Mouse (Mus musculus) layer of hippocampus, adult 18-20 months (tissue): Measurements from ENCODE around the gene Slc17a2. TPM values are rescaled to one million over a fixed set of nuclear protein-coding genes. Genes with fewer than 3 reads are reported as not detected.
"Not testable (repeated sequence)": the region's sequence is repeated elsewhere in the genome, so short reads cannot be mapped to it uniquely, and the experiment has no call there.

ENCODE experiments used
- DNase-seq, 2 experiments: peaks; one replicate each; pipeline ENCODE4 v3.0.0; 2022; ENCODE audit warnings: low spot score in 2 of 2
- long read RNA-seq: library from polyadenylated mRNA; stranded (forward); transcript quantifications from one replicate; pipeline ENCODE4 v2.0.0, GENCODE M21; 2021
- total RNA-seq, 2 experiments: library from RNA; stranded (reverse); gene quantifications; 2 replicates each; pipeline ENCODE4 v1.2.3; 2021

Slc17a2 gene
- not detected for total RNA-seq
- long read RNA-seq: 0 reads

GRCm38 (mm10) chr13:23806422-23807052 is at the start of gene Slc17a2:
Gene Slc17a2, plus strand, starts transcription at chr13:23806993.
- no peak for DNase-seq

- no peak for DNase-seq
These were observed 49.5 kb upstream of the Slc17a2 start for GRCm38 (mm10) chr13:23757211-23757773.

- DNase-seq: no peak
These were observed 48.9 kb upstream of the Slc17a2 start for GRCm38 (mm10) chr13:23757921-23758320.

- no peak for DNase-seq
These were observed 47.5 kb upstream of the Slc17a2 start for GRCm38 (mm10) chr13:23759251-23759771.

GRCm38 (mm10) chr13:23759916-23760239 is 46.9 kb upstream of the Slc17a2 start:
- DNase-seq: no peak

- peak in 1 of 2 experiments; percentile 28 for DNase-seq
These were observed 46.4 kb upstream of the Slc17a2 start for GRCm38 (mm10) chr13:23760240-23760971.

GRCm38 (mm10) chr13:23760972-23761864 is 45.6 kb upstream of the Slc17a2 start, which contains the start of gene Hist1h4a:
Gene Hist1h4a, minus strand, starts transcription at chr13:23761230.
- DNase-seq: peak; percentile 97 to 98

- peak in 1 of 2 experiments; percentile 85 for DNase-seq
These were observed 44.6 kb upstream of the Slc17a2 start, which contains the start of gene Hist1h3a for GRCm38 (mm10) chr13:23761871-23762821. Gene Hist1h3a, minus strand, starts transcription at chr13:23762386.

GRCm38 (mm10) chr13:23763242-23763585 is 43.6 kb upstream of the Slc17a2 start:
- DNase-seq: no peak

- DNase-seq: peak; percentile 63 to 84
These were observed 43.0 kb upstream of the Slc17a2 start, which contains the start of gene Hist1h1a for GRCm38 (mm10) chr13:23763586-23764323. Gene Hist1h1a, plus strand, starts transcription at chr13:23763666.

GRCm38 (mm10) chr13:23764324-23765171 is 42.2 kb upstream of the Slc17a2 start:
- no peak for DNase-seq

- no peak for DNase-seq
These were observed 41.6 kb upstream of the Slc17a2 start for GRCm38 (mm10) chr13:23765172-23765513.

- DNase-seq: no peak
These were observed 40.0 kb upstream of the Slc17a2 start for GRCm38 (mm10) chr13:23766772-23767171.

- no peak for DNase-seq
These were observed 37.9 kb upstream of the Slc17a2 start for GRCm38 (mm10) chr13:23768834-23769397.

GRCm38 (mm10) chr13:23769613-23770012 is 37.2 kb upstream of the Slc17a2 start, which contains the start of gene Trim38:
Gene Trim38, plus strand, starts transcription at chr13:23769913.
- DNase-seq: not testable (repeated sequence)

- peak; percentile 47 to 58 for DNase-seq
These were observed 34.1 kb upstream of the Slc17a2 start for GRCm38 (mm10) chr13:23772561-23773313.

- no peak for DNase-seq
These were observed 28.5 kb upstream of the Slc17a2 start for GRCm38 (mm10) chr13:23778339-23778738.
